In the genomic region with DNA sequence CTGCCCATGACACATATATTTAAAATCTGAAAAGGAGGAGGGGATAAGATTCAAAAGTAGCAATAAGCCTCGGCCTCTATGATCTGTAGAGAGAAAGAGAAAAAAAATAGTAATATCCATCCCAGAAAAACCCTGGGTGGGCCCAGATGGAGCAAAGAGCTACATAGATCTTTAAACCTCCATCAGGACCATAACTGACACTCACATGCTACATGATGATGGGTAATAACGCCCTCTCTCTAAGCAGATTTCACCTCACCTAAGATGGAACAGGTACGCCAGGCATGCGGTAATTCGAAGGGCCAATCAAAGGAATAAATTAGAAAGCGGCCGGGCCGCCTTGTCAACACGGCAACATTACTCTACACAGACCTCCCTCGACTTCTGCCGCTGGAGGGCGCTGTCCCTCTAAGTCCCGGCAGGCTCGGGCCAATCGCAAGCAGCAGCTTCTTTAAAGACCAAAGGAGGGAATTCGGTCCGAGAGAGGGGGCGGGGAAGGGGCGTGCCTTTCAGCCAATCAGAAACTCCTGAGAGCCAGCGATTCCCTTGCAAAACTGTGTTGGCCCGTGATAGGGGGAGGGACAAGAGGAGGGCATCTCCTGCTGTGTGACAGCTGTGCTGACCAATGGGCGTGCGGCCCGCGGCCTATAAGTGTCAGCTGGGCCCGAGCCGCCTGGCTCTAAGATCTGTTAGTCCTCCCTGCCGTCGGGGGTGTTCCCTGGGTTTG, we compare ENCODE assay signal across 7 mouse cellular contexts. TPM values are rescaled to one million over a fixed set of nuclear protein-coding genes. Genes with fewer than 3 reads are reported as not detected.
DNase-seq lines count a peak whose midpoint lies in the region; ATAC-seq lines count a peak whose summit lies in the region.

A gene (plus strand): TSS at position 675 of the 727 bp plus-strand sequence.

- peak within 1 kb of the TSS; percentile 46 for H3K4me2 ChIP-seq in midbrain, embryonic 14.5 days (ENCODE audit: low read length)

- peaks cover 28% of the 10 kb centered on the region for H3K4me1 ChIP-seq in embryonic facial prominence, embryonic 10.5 days
- H3K4me1 ChIP-seq in limb, embryonic 10.5 days, result peaks cover 30% of the 10 kb centered on the region
- 0 out of 2 replicates have a peak, but pooled peaks cover 5% of the 10 kb centered on the region for H3K4me1 ChIP-seq in midbrain, embryonic 14.5 days (ENCODE audit: control insufficient read depth, insufficient read depth, low read length)

- H3K36me3 ChIP-seq in embryonic facial prominence, embryonic 10.5 days (replicated peaks), result no peaks in the 10 kb centered on the region
- no peaks in the 10 kb centered on the region for H3K36me3 ChIP-seq in limb, embryonic 10.5 days
- no peaks in the 10 kb centered on the region for H3K36me3 ChIP-seq in midbrain, embryonic 14.5 days (ENCODE audit: control insufficient read depth, insufficient read depth, low read length)

- no peak within 1 kb of the TSS; the same call in 1 of the 2 replicates for H3K27ac ChIP-seq in embryonic facial prominence, embryonic 10.5 days (replicated peaks)
- H3K27ac ChIP-seq in limb, embryonic 10.5 days, result peak within 1 kb of the TSS; percentile 54
- no peak within 1 kb of the TSS for H3K27ac ChIP-seq in midbrain, embryonic 14.5 days (replicated peaks; ENCODE audit: low read depth, low read length)

- H3K27me3 ChIP-seq in embryonic facial prominence, embryonic 10.5 days (replicated peaks; ENCODE audit: low read depth, poor library complexity, severe bottlenecking), result peaks cover 72% of the 10 kb centered on the region
- H3K27me3 ChIP-seq in limb, embryonic 10.5 days (ENCODE audit: low read depth, poor library complexity, severe bottlenecking), result peaks cover 80% of the 10 kb centered on the region
- H3K27me3 ChIP-seq in midbrain, embryonic 14.5 days (ENCODE audit: control insufficient read depth, insufficient read depth, low read length), result peaks cover 18% of the 10 kb centered on the region

- H3K9me3 ChIP-seq in embryonic facial prominence, embryonic 10.5 days, result no peaks in the 10 kb centered on the region
- no peaks in the 10 kb centered on the region for H3K9me3 ChIP-seq in limb, embryonic 10.5 days (replicated peaks)
- no peaks in the 10 kb centered on the region for H3K9me3 ChIP-seq in midbrain, embryonic 14.5 days (ENCODE audit: control insufficient read depth, low read length)

- H3K4me3 ChIP-seq in embryonic facial prominence, embryonic 10.5 days, result peak within 1 kb of the TSS; percentile 58
- H3K4me3 ChIP-seq in limb, embryonic 10.5 days, result peak within 1 kb of the TSS; percentile 54
- H3K4me3 ChIP-seq in midbrain, embryonic 14.5 days (replicated peaks; ENCODE audit: low read depth, low read length), result peak within 1 kb of the TSS; percentile 36

- H3K9ac ChIP-seq in midbrain, embryonic 14.5 days (replicated peaks; ENCODE audit: low read length), result no peak within 1 kb of the TSS

- peak; percentile 98 for ATAC-seq in granulocyte monocyte progenitor cell, adult 5-6 weeks (replicated peaks; ENCODE audit: poor library complexity, severe bottlenecking)
- ATAC-seq in midbrain, embryonic 14.5 days (ENCODE audit: low FRiP score, low TSS enrichment), result peak; percentile 98

- 3% methylated on average over 29 of the region's 29 CpGs for WGBS in embryonic facial prominence, embryonic 10.5 days
- WGBS in limb, embryonic 10.5 days, result 3% methylated on average over 29 of the region's 29 CpGs
- 2% methylated on average over 29 of the region's 29 CpGs for WGBS in midbrain, embryonic 14.5 days

- peak; percentile 99 for DNase-seq in adrenal gland, postnatal 10 days
- peak; percentile 99 for DNase-seq in embryonic facial prominence, embryonic 10.5 days (ENCODE audit: low spot score)
- DNase-seq in kidney, adult 11 months, result peak; percentile 100
- peak; percentile 99 for DNase-seq in limb, embryonic 10.5 days (ENCODE audit: low spot score)
- DNase-seq in midbrain, embryonic 14.5 days, result peak; percentile 97
- DNase-seq in spleen, adult 18-20 months, result peak; percentile 86 to 90

RNA-seq across cellular contexts. Expression of the gene that starts here (rescaled TPM):
- total RNA-seq in adrenal gland, postnatal 10 days (2021), result 1 to 10 TPM in 1 of 2 experiments, under 1 TPM in 1; 0.58 to 1.2 TPM
- polyA plus RNA-seq in embryonic facial prominence, embryonic 10.5 days (2016; fragmentation: Nextera tagmentation; extraction: Ambion mirVana), result 1.0 and 1.2 TPM in 2 replicates
- total RNA-seq in granulocyte monocyte progenitor cell, adult 5-6 weeks (2014; fragmentation: Nextera tagmentation), result not detected in 2 replicates
- total RNA-seq in granulocyte monocyte progenitor cell, adult 5-6 weeks (2017), result not detected in 2 replicates
- polyA plus RNA-seq in limb, embryonic 10.5 days (2016; fragmentation: Nextera tagmentation; extraction: Ambion mirVana), result 0.68 and 1.1 TPM in 2 replicates
- polyA plus RNA-seq in midbrain, embryonic 14.5 days (2014; fragmentation: Nextera tagmentation; extraction: Ambion mirVana), result 0.09 and 0.15 TPM in 2 replicates

Comparison
In these comparisons a context has a peak if more than half of its experiments do, and no peak if none do; other contexts are left out.
1. Peak in ATAC-seq in granulocyte monocyte progenitor cell, adult 5-6 weeks; RNA of the gene not detected or under 1 TPM.
2. Peak in DNase-seq, ATAC-seq, H3K4me3 ChIP-seq and H3K4me2 ChIP-seq in midbrain, embryonic 14.5 days; RNA of the gene not detected or under 1 TPM.